Mouse (Mus musculus) cerebellum, adult (tissue): ENCODE measurements around the gene Aqp5.

Source experiments
- ATAC-seq: cut with Nextera tagmentation; 2 replicates; pipeline ENCODE4 v1.9.2; 2017; ENCODE audit warnings: mild to moderate bottlenecking, moderate library complexity, mixed read lengths; ENCODE audit not compliant: insufficient number of reproducible peaks, low FRiP score, low TSS enrichment

Aqp5 gene

DNA sequence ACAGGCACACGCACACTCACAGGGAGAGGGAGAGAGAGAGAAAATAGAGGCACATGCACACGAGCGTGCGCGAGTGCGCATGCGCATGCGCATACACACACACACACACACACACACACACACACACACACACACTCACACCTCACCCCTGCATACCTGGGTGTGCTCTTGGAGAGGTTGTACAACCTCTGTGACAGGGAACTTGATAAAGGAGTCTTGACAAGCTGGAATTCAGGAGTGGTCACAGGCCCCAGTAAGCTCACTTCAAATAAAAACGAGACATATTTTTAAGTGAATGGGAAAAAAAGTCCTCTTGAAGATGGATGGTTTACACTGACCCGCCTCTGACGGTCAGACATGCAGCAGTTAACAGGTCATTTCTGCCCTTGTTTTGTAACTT is 31.5 kb downstream of the Aqp5 start:
- ATAC-seq, result no peak

DNA sequence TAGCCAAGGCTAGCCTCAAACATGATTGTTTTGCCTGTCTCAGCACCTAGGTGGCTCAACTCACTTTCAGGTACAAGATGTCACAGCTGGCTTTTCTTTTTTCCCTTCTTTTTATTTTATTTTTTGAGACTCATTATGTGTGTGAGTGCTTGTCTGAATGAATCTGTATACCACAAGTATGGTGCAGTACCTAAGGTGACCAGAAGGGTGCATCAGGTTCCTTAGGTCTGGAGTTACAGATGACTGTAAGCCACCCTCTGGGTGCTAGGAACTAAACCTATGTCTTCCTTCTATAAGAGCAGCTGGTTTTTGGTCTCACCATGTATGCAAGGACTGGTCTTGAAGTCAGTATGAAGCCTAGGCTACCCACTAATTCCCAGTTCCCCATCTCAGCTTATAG is 41.0 kb downstream of the Aqp5 start:
- ATAC-seq, result no peak

- ATAC-seq, result no peak
These were observed 44.1 kb downstream of the Aqp5 start for GRCm38 (mm10) chr15:99634702-99635101.

DNA sequence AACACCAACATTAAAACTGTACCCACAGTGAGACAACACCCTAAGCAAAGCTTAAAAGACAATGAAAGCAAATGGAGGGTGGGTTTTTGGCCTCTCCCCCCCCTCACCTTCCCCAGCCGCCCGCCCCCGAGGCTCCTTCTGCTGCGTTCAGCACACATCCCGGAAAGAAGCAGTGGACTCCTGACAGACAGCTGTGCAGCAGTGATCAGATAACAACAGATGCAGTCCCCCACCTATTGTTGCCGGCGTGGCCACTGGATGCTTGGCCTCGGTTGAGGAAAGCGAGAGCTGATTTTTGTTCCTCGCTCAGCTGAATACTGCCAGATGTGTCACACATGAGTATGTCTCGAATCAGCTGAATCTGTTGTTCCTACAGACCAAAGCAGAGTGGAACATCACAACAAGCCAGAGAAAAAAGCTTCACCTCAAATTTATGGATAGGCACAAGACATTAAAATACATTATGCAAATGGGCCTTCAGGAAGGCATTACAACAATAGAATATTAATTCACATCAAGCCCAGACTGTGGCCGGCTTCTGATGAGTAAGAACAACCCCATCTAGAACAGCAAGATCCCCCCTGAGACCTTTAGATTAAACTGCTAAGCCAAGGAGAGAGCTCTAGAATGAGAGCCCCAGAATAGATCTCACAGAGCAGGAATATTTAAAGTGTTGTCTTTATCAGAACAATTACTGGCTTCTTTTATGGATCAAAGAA is 47.0 kb downstream of the Aqp5 start:
- no peak for ATAC-seq

GRCm38 (mm10) chr15:99638124-99638485 is 47.5 kb downstream of the Aqp5 start:
- no peak for ATAC-seq

DNA sequence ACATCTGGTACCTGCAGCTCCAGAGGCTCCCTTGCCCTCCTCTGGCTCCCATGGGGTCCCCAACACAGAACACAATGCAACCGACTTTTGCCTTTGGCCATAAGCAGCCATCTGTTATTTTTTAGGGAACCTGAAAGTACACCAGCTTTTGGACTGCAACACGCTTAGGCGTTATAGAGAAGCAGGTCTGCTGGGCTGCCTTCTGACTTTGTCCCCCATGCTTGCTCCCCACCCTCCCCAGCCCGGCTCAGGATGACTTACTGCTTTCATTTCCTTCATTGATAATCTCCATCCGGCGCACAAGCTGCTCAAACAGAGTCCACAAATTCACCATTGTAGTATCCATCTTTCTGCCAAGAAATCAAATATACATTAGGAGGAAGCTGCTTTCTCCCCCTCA is 52.0 kb downstream of the Aqp5 start:
- no peak for ATAC-seq

- no peak for ATAC-seq
These were observed 53.2 kb downstream of the Aqp5 start for GRCm38 (mm10) chr15:99643832-99644231.
